16 mouse cellular contexts compared by ENCODE assay signal in the genomic region with DNA sequence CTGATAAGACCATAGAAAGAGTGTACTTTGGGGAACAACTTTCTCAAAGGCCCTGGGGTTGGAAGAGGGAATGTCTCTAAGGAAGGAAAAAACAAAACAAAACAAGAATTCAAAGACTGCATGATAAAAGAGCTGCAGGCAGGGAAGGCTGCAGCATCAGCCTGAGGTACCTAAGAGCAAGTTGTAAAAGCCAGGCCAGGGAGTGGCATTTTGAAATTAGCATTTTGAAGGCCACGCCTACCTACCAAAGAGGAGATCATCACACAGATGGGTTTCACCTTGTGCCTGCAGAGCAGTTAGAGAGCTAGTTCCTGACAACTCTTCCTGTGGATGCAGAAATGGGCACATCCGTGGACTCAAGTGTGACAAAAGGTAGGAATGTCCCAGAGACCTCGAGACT.
"Had no signal": no experiment of that assay in that cellular context is flagged by ENCODE, and none has a peak within 500 bp of the region (broad histone marks: within the 10 kb centered on the region; RNA-seq: fewer than 3 reads in every experiment).

No protein-coding gene starts in this region.

- H3K27ac ChIP-seq: kidney, postnatal 0 days; left cerebral cortex, adult 2 months; macrophage; midbrain, embryonic 10.5 days; midbrain, embryonic 13.5 days had no signal

- ATAC-seq: lung, postnatal 0 days; midbrain, embryonic 13.5 days; midbrain, embryonic 16.5 days had no signal

- H3K4me3 ChIP-seq: left cerebral cortex, adult 2 months; liver, embryonic 13.5 days; midbrain, embryonic 10.5 days; midbrain, embryonic 13.5 days; myocyte had no signal

- H3K27me3 ChIP-seq: liver, embryonic 13.5 days had no signal

- H3K4me2 ChIP-seq: liver, embryonic 13.5 days; lung, embryonic 14.5 days; midbrain, embryonic 13.5 days had no signal

- DNase-seq: kidney, adult 11 months; kidney, adult 8-10 months; kidney, postnatal 25 days; layer of hippocampus, postnatal 36 days; liver, embryonic 13.5 days; lung, embryonic 14.5 days; thymus, adult 18-20 months; thymus, postnatal 4 days had no signal

- H3K4me1 ChIP-seq: midbrain, embryonic 13.5 days had no signal

- H3K9me3 ChIP-seq: liver, embryonic 13.5 days; midbrain, embryonic 10.5 days; midbrain, embryonic 13.5 days had no signal

- H3K36me3 ChIP-seq: liver, embryonic 13.5 days; midbrain, embryonic 10.5 days; midbrain, embryonic 13.5 days had no signal

- H3K9ac ChIP-seq: liver, embryonic 13.5 days; lung, embryonic 14.5 days; midbrain, embryonic 13.5 days had no signal
